Mouse (Mus musculus): Measurements from ENCODE around the gene Hsp90ab1. TPM values are rescaled to one million over a fixed set of nuclear protein-coding genes. Genes with fewer than 3 reads are reported as not detected.

Gene Hsp90ab1
- 678 TPM for polyA plus RNA-seq (2017; shearing (Covaris generic))

GRCm38 (mm10) chr17:45573087-45573779 is at the start of gene Hsp90ab1:
TSS of gene Hsp90ab1 (minus strand) at chr17:45573271.

GRCm38 (mm10) chr17:45601877-45602304 is 28.8 kb upstream of the Hsp90ab1 start, which contains the start of gene Mymx:
TSS of gene Mymx (minus strand) at chr17:45602102.

GRCm38 (mm10) chr17:45599446-45600242 is 26.6 kb upstream of the Hsp90ab1 start, which contains the start of gene Slc29a1:
TSS of gene Slc29a1 (minus strand) at chr17:45599606.

GRCm38 (mm10) chr17:45563655-45564530 is 9.2 kb downstream of the Hsp90ab1 start, which contains the start of gene Slc35b2:
TSS of gene Slc35b2 (plus strand) at chr17:45563874.

GRCm38 (mm10) chr17:45555452-45556106 is 17.5 kb downstream of the Hsp90ab1 start, which contains the start of gene Nfkbie:
TSS of gene Nfkbie (plus strand) at chr17:45555703.

GRCm38 (mm10) chr17:45549617-45550181 is 23.4 kb downstream of the Hsp90ab1 start, which contains the start of gene Tmem151b:
TSS of gene Tmem151b (minus strand) at chr17:45549677.

GRCm38 (mm10) chr17:45523263-45523662 is 49.8 kb downstream of the Hsp90ab1 start, which contains the start of gene Tcte1:
TSS of gene Tcte1 (plus strand) at chr17:45523434.

Other genes starting within 250 kb of the Hsp90ab1 start
- 83.4 TPM for gene Cdc5l, start 139.5 kb downstream of the Hsp90ab1 start, polyA plus RNA-seq (2017; shearing (Covaris generic))
- gene Spats1, start 97.9 kb downstream of the Hsp90ab1 start, polyA plus RNA-seq (2017; shearing (Covaris generic)): 0.62 TPM
- 14.7 TPM for gene Aars2, start 66.4 kb downstream of the Hsp90ab1 start, polyA plus RNA-seq (2017; shearing (Covaris generic))
- gene Tcte1, start 49.8 kb downstream of the Hsp90ab1 start, polyA plus RNA-seq (2017; shearing (Covaris generic)): not detected
- gene Tmem151b, start 23.6 kb downstream of the Hsp90ab1 start, polyA plus RNA-seq (2017; shearing (Covaris generic)): 0.05 TPM
- 64.8 TPM for gene Nfkbie, start 17.6 kb downstream of the Hsp90ab1 start, polyA plus RNA-seq (2017; shearing (Covaris generic))
- gene Slc35b2, start 9.4 kb downstream of the Hsp90ab1 start, polyA plus RNA-seq (2017; shearing (Covaris generic)): 59.6 TPM
- 128 TPM for gene Slc29a1, start 26.3 kb upstream of the Hsp90ab1 start, polyA plus RNA-seq (2017; shearing (Covaris generic))
- not detected for gene Mymx, start 28.8 kb upstream of the Hsp90ab1 start, polyA plus RNA-seq (2017; shearing (Covaris generic))
- gene Capn11, start 86.1 kb upstream of the Hsp90ab1 start, polyA plus RNA-seq (2017; shearing (Covaris generic)): not detected
- 68.3 TPM for gene Mrpl14, start 113.1 kb upstream of the Hsp90ab1 start, polyA plus RNA-seq (2017; shearing (Covaris generic))
- gene Tmem63b, start 113.6 kb upstream of the Hsp90ab1 start, polyA plus RNA-seq (2017; shearing (Covaris generic)): 13.0 TPM
- gene 1600014C23Rik, start 160.6 kb upstream of the Hsp90ab1 start, polyA plus RNA-seq (2017; shearing (Covaris generic)): not detected

Measured in CD4-positive, CD25-positive, alpha-beta regulatory T cell (primary cell).